Mouse (Mus musculus) kidney, postnatal 0 days (tissue): ENCODE data around the gene Mmp17. TPM values are rescaled to one million over a fixed set of nuclear protein-coding genes. Genes with fewer than 3 reads are reported as not detected.
"Not testable (repeated sequence)": the region's sequence is repeated elsewhere in the genome, so short reads cannot be mapped to it uniquely, and the experiment has no call there.

Experiments
- ATAC-seq: fragments of 200-750 bp; cut with Nextera tagmentation; replicated peaks from 2 replicates; pipeline ENCODE4 v1.8.0; 2017; ENCODE audit warnings: low read depth, moderate number of reproducible peaks, moderate TSS enrichment, moderate library complexity; ENCODE audit not compliant: low FRiP score
- DNase-seq: peaks from one replicate; pipeline ENCODE4 v3.0.0-alpha.2; 2016; ENCODE audit warnings: low spot score
- H3K27ac ChIP-seq: fragments of 300-500 bp; sonication (generic); 2 replicates; pipeline ENCODE4 v1.5.1; 2014; ENCODE audit warnings: mild to moderate bottlenecking
- H3K27me3 ChIP-seq: fragments of 300-500 bp; sonication (generic); 2 replicates; pipeline ENCODE4 v1.6.1; 2014; ENCODE audit warnings: low read length, mixed read lengths; ENCODE audit not compliant: insufficient read depth
- H3K36me3 ChIP-seq: fragments of 300-500 bp; sonication (generic); 2 replicates; pipeline ENCODE4 v1.6.1; 2014; ENCODE audit warnings: low read length, mixed read lengths; ENCODE audit not compliant: insufficient read depth
- H3K4me1 ChIP-seq: fragments of 300-500 bp; sonication (generic); replicated peaks from 2 replicates; pipeline ENCODE4 v1.6.1; 2014; ENCODE audit warnings: antibody characterized with exemption, low read length, mixed read lengths; ENCODE audit not compliant: insufficient read depth
- H3K4me2 ChIP-seq: fragments of 300-500 bp; sonication (generic); 2 replicates; pipeline ENCODE4 v1.6.1; 2014; ENCODE audit warnings: mild to moderate bottlenecking, low read length, moderate library complexity, mixed read lengths
- H3K4me3 ChIP-seq: fragments of 300-500 bp; sonication (generic); replicated peaks from 2 replicates; pipeline ENCODE4 v1.5.1; 2014; ENCODE audit warnings: low read depth, low read length
- H3K9ac ChIP-seq: fragments of 300-500 bp; sonication (generic); 2 replicates; pipeline ENCODE4 v1.6.1; 2014; ENCODE audit warnings: low read depth, low read length
- H3K9me3 ChIP-seq: fragments of 300-500 bp; sonication (generic); replicated peaks from 2 replicates; pipeline ENCODE4 v1.6.1; 2016; ENCODE audit warnings: low read length, inconsistent platforms, mixed read lengths
- CTCF ChIP-seq: IDR thresholded peaks from 2 replicates; pipeline ENCODE4 v1.5.1; 2016; ENCODE audit warnings: antibody characterized with exemption, low read depth, mild to moderate bottlenecking, moderate library complexity
- WGBS: fragments of 180-500 bp; shearing (Covaris S2); extraction: QIAGEN DNeasy Blood & Tissue Kit; methylation state at CpG from one replicate; pipeline ENCODE4 v1.1.7; 2014; 5-methylcytosine and 5-hydroxymethylcytosine counted together
- polyA plus RNA-seq: library from polyadenylated mRNA; unstranded; fragments of >200 nt; fragmentation: Nextera tagmentation; extraction: Ambion mirVana; gene quantifications from 2 replicates; pipeline ENCODE4 v1.2.1, GENCODE M21; 2015

Gene Mmp17
- polyA plus RNA-seq, 1 experiment from 2014 or later = 2.0 TPM

- peak; percentile 64 for TF ChIP-seq CTCF
- WGBS = 48% methylated on average over 16 of the region's 16 CpGs
- Histone ChIP-seq H3K36me3 (no peaks in the 10 kb centered on the region), H3K4me1 (no peaks in the 10 kb centered on the region), H3K9ac (no peak overlapping the region), H3K9me3 (no peaks in the 10 kb centered on the region), H3K4me3 (no peak overlapping the region), H3K27me3 (no peaks in the 10 kb centered on the region), H3K27ac (no peak overlapping the region), H3K4me2 (no peak overlapping the region)
- ATAC-seq = 0 out of 2 replicates have a peak, but pooled peaks have one; percentile 59
- DNase-seq = peak; percentile 8
Observed at GRCm38 (mm10) chr5:129602071-129602487, 18.1 kb downstream of the Mmp17 start.

DNA sequence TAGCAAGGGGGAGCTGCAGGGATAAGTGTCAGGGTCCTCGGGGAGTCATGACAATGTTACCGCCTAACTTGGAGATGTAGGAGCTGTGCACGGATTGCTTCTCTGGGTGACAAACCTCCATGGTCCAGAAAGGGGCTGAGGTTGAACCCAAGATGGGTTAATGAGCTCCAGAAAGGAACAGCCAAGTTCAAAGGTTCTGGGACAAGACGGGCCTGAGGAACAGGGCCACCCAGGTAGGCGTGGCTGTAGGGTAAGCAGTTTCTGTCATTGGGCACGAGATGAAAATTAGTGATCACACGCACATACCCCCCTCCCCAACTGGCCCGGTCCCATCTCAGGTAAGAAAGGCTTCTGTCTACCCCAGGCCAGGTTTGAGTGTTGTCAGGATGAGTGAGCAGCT lies 23.5 kb downstream of the Mmp17 start:
- no peak for DNase-seq
- Histone ChIP-seq H3K4me1 (no peaks in the 10 kb centered on the region), H3K4me2 (no peak overlapping the region), H3K36me3 (no peaks in the 10 kb centered on the region), H3K9me3 (no peaks in the 10 kb centered on the region), H3K9ac (no peak overlapping the region), H3K4me3 (no peak overlapping the region), H3K27me3 (no peaks in the 10 kb centered on the region), H3K27ac (no peak overlapping the region)
- 72% methylated on average over 8 of the region's 8 CpGs for WGBS
- TF ChIP-seq CTCF = no peak
- ATAC-seq = 0 out of 2 replicates have a peak, but pooled peaks have one; percentile 12

GRCm38 (mm10) chr5:129611060-129611459 lies 27.1 kb downstream of the Mmp17 start:
- DNase-seq (peak; percentile 78), ATAC-seq (no peak; the same call in 1 of the 2 replicates)
- Histone ChIP-seq H3K9me3 (no peaks in the 10 kb centered on the region), H3K9ac (no peak overlapping the region), H3K4me1 (no peaks in the 10 kb centered on the region), H3K36me3 (no peaks in the 10 kb centered on the region), H3K27ac (no peak overlapping the region), H3K27me3 (no peaks in the 10 kb centered on the region), H3K4me2 (no peak overlapping the region), H3K4me3 (no peak overlapping the region)
- WGBS = 13% methylated on average over 1 of the region's 1 CpGs
- peak; percentile 92 for TF ChIP-seq CTCF

DNA sequence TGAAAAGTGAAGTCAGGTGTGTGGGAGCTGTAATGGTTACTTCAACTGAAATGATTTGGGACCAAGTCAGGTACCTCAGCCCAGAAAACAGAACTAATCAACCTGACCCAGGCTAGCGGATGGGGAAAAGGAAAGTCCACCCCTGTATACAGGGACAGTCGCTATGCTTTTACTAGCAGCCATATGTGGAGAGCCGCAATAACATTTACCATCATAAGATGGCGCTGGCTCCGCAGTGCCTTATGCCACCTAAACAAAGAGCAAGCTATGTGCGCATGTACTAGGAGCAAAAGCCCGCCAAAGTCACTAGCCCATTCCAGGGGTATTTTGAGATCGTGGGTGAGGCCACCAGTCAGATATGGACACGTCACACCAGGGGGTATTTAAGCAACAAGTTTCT lies 36.6 kb downstream of the Mmp17 start:
- peak; percentile 34; the same call in 1 of the 2 replicates for TF ChIP-seq CTCF
- H3K27ac ChIP-seq, DNase-seq, H3K4me1 ChIP-seq, H3K4me3 ChIP-seq, H3K9ac ChIP-seq, H3K36me3 ChIP-seq, ATAC-seq, H3K9me3 ChIP-seq, H3K4me2 ChIP-seq, H3K27me3 ChIP-seq: not testable (repeated sequence)
- WGBS = 70% methylated on average over 9 of the region's 9 CpGs

DNA sequence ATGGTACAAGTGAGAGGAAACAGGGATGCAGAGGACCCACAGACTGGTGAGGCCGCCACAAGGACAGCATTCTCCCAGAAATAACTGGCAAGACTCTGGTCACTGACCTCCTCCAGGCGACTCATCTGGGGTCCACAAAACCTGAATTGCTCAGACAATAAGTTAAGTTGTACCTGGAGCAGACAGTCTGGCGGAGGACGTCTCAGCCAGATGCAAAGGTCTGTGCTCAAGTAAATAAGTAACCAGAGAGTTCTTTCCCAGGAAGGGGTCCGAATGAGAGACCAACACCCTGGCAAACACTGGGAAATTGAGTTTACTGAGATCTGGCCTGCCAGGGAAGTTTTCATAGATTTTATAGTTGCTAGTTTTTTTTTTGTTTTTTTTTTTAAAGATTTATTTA lies 37.4 kb downstream of the Mmp17 start:
- WGBS = 58% methylated on average over 5 of the region's 5 CpGs
- H3K9ac ChIP-seq = no peak overlapping the region
- H3K9me3 ChIP-seq = no peaks in the 10 kb centered on the region
- peak; percentile 12 for DNase-seq
- H3K4me1 ChIP-seq = no peaks in the 10 kb centered on the region
- no peaks in the 10 kb centered on the region for H3K27me3 ChIP-seq
- H3K4me3 ChIP-seq = no peak overlapping the region
- H3K27ac ChIP-seq = no peak overlapping the region
- no peaks in the 10 kb centered on the region for H3K36me3 ChIP-seq
- no peak for ATAC-seq
- no peak for TF ChIP-seq CTCF
- no peak overlapping the region for H3K4me2 ChIP-seq

GRCm38 (mm10) chr5:129626099-129626498 lies 42.1 kb downstream of the Mmp17 start:
- H3K4me2 ChIP-seq = no peak overlapping the region
- no peaks in the 10 kb centered on the region for H3K36me3 ChIP-seq
- no peak overlapping the region for H3K27ac ChIP-seq
- no peaks in the 10 kb centered on the region for H3K4me1 ChIP-seq
- no peaks in the 10 kb centered on the region for H3K27me3 ChIP-seq
- H3K9me3 ChIP-seq = no peaks in the 10 kb centered on the region
- TF ChIP-seq CTCF = no peak
- WGBS = 87% methylated on average over 6 of the region's 6 CpGs
- DNase-seq = no peak
- no peak for ATAC-seq
- no peak overlapping the region for H3K4me3 ChIP-seq
- no peak overlapping the region for H3K9ac ChIP-seq

DNA sequence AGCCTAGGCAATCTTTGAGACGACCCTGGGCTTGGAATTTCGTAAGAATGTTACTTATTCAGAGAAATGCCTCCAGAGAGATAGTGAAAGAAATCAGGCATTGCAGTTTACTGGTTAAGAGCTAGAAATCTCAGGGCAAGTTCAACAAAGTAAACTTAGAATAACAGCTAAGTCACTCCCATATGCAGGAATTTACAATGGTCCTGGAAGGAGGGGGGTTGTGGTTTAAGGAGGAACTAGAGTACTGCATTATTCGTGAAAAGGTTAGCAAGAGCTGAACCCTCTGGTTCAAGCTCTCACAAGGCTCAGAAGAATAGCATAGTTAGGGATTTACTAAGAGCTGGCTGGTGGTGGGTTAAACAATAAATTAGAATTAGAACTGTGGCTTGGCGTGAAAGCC lies 42.6 kb downstream of the Mmp17 start:
- not testable (repeated sequence) for DNase-seq
- WGBS = 58% methylated on average over 4 of the region's 4 CpGs

GRCm38 (mm10) chr5:129632270-129633250 lies 48.6 kb downstream of the Mmp17 start:
- not testable (repeated sequence) for H3K9ac ChIP-seq, ATAC-seq, H3K4me2 ChIP-seq, DNase-seq, H3K9me3 ChIP-seq, H3K4me1 ChIP-seq, H3K27me3 ChIP-seq, H3K36me3 ChIP-seq, H3K4me3 ChIP-seq, H3K27ac ChIP-seq
- WGBS = 92% methylated on average over 2 of the region's 2 CpGs

More for the DNA sequence above, 42.6 kb downstream of the Mmp17 start:
- not testable (repeated sequence) for H3K4me3 ChIP-seq, H3K36me3 ChIP-seq, H3K9ac ChIP-seq, H3K9me3 ChIP-seq, H3K27me3 ChIP-seq, H3K4me1 ChIP-seq, H3K4me2 ChIP-seq, ATAC-seq, H3K27ac ChIP-seq
